Mouse (Mus musculus): ENCODE measurements around the gene Gbx2. TPM values are rescaled to one million over a fixed set of nuclear protein-coding genes. Genes with fewer than 3 reads are reported as not detected.

The Gbx2 gene
- polyA plus RNA-seq, 1 experiment from 2014 or later, result 8.7 TPM

- Histone ChIP-seq H3K4me1 (peaks cover 60% of the 10 kb centered on the region), H3K4me3 (peak overlapping the region; percentile 52), H3K27ac (replicated peaks) (peak overlapping the region; percentile 52; the same call in 1 of the 2 replicates), H3K27me3 (replicated peaks; ENCODE audit: low read depth, poor library complexity, severe bottlenecking) (peaks cover 100% of the 10 kb centered on the region), H3K9me3 (peaks cover 6% of the 10 kb centered on the region; the same call in 1 of the 2 replicates), H3K36me3 (replicated peaks) (no peaks in the 10 kb centered on the region)
- peak; percentile 57 for DNase-seq (ENCODE audit: low spot score)
- WGBS, result under 1% methylated on average over 38 of the region's 41 CpGs
Measured at GRCm38 (mm10) chr1:89922883-89923641, 7.9 kb downstream of the Gbx2 start.

GRCm38 (mm10) chr1:89922282-89922681 lies 8.7 kb downstream of the Gbx2 start:
- peak; percentile 52 for DNase-seq (ENCODE audit: low spot score)
- Histone ChIP-seq H3K27ac (replicated peaks) (no peak overlapping the region), H3K27me3 (replicated peaks; ENCODE audit: low read depth, poor library complexity, severe bottlenecking) (peaks cover 100% of the 10 kb centered on the region), H3K4me1 (peaks cover 54% of the 10 kb centered on the region), H3K36me3 (replicated peaks) (no peaks in the 10 kb centered on the region), H3K9me3 (peaks cover 6% of the 10 kb centered on the region; the same call in 1 of the 2 replicates), H3K4me3 (peak overlapping the region; percentile 52)
- under 1% methylated on average over 7 of the region's 7 CpGs for WGBS

- no peak overlapping the region for H3K27ac ChIP-seq (replicated peaks)
- H3K4me1 ChIP-seq, result peaks cover 50% of the 10 kb centered on the region
- peak; percentile 40 for DNase-seq (ENCODE audit: low spot score)
- no peaks in the 10 kb centered on the region for H3K36me3 ChIP-seq (replicated peaks)
- no peak overlapping the region for H3K4me3 ChIP-seq
- peaks cover 100% of the 10 kb centered on the region for H3K27me3 ChIP-seq (replicated peaks; ENCODE audit: low read depth, poor library complexity, severe bottlenecking)
- H3K9me3 ChIP-seq, result peaks cover 6% of the 10 kb centered on the region; the same call in 1 of the 2 replicates
- WGBS, result 4% methylated on average over 10 of the region's 10 CpGs
Measured at GRCm38 (mm10) chr1:89921806-89922205, 9.2 kb downstream of the Gbx2 start.

DNA sequence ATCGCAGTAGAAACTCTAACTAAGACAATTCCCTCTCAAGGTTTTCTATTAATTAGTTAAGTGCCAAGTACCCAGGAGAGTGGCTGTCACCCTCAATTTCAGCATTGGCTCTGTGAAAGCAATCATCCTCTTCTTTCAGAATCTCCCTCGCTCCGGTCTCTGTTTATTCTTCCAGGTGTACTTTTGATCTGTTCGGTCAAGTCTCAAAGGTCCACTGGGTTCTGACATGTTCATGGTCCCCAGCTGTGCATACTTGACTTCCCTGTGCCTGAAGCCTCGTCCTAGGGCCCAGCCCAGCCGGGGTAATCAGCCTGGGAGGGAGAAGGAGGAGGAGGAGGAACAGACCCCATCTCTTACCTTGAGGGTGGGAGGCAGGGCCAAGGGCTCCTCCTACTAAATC lies 11.8 kb downstream of the Gbx2 start:
- DNase-seq (ENCODE audit: low spot score), result no peak
- Histone ChIP-seq H3K36me3 (replicated peaks) (no peaks in the 10 kb centered on the region), H3K27me3 (replicated peaks; ENCODE audit: low read depth, poor library complexity, severe bottlenecking) (peaks cover 80% of the 10 kb centered on the region), H3K4me3 (no peak overlapping the region), H3K9me3 (peaks cover 6% of the 10 kb centered on the region; the same call in 1 of the 2 replicates), H3K4me1 (peaks cover 24% of the 10 kb centered on the region), H3K27ac (replicated peaks) (no peak overlapping the region)
- WGBS, result 76% methylated on average over 6 of the region's 6 CpGs

DNA sequence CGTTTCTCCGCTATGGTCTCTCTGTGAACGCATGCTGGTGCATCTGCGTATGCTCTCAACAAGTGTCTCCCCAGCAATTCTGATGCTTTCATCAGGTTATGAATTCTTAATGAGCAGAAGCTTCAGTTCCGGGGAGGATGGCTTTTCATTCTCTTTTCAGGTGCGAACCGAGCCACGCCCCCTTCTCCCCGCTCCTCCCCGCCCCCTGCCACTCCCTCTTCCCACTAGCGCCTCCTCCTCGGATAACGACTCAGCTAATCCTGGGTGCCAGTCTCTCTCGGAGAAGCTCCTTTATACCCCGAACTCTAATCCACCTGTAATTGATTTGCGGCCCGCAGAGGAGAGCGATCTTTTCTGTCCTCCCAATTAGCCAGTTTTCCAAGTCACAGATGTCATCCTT lies 12.9 kb downstream of the Gbx2 start:
- no peak overlapping the region for H3K4me3 ChIP-seq
- 15% methylated on average over 18 of the region's 18 CpGs for WGBS
- no peaks in the 10 kb centered on the region for H3K36me3 ChIP-seq (replicated peaks)
- no peak for DNase-seq (ENCODE audit: low spot score)
- H3K27ac ChIP-seq (replicated peaks), result no peak overlapping the region
- H3K4me1 ChIP-seq, result peaks cover 15% of the 10 kb centered on the region
- H3K9me3 ChIP-seq, result peaks cover 6% of the 10 kb centered on the region; the same call in 1 of the 2 replicates
- H3K27me3 ChIP-seq (replicated peaks; ENCODE audit: low read depth, poor library complexity, severe bottlenecking), result peaks cover 72% of the 10 kb centered on the region

DNA sequence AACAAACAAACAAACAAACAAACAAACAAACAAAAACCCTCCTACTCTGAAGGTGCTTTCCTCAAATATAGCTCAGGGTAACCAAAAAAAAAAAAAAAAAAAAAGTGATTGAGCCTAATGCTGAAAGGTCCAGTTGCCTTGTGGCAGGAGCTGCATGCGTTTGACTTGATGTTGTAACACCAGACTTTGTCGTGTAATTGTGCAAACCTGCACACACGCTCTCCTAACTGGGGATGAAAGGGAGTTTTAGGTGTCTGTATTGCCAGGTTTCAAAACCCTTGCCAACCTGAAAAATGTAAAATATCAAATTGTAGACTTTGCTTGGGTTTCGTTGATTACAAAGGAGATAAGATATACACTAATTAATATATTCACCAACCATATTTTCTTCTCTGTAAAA lies 17.4 kb downstream of the Gbx2 start:
- DNase-seq (ENCODE audit: low spot score), result no peak
- Histone ChIP-seq H3K4me1 (peaks cover 4% of the 10 kb centered on the region; the same call in 1 of the 2 replicates), H3K4me3 (no peak overlapping the region), H3K9me3 (peaks cover 3% of the 10 kb centered on the region; the same call in 1 of the 2 replicates), H3K27ac (replicated peaks) (no peak overlapping the region), H3K36me3 (replicated peaks) (no peaks in the 10 kb centered on the region), H3K27me3 (replicated peaks; ENCODE audit: low read depth, poor library complexity, severe bottlenecking) (peaks cover 58% of the 10 kb centered on the region)
- WGBS, result 75% methylated on average over 4 of the region's 4 CpGs

GRCm38 (mm10) chr1:89912392-89912791 lies 18.6 kb downstream of the Gbx2 start:
- Histone ChIP-seq H3K9me3 (no peaks in the 10 kb centered on the region), H3K4me1 (peaks cover 4% of the 10 kb centered on the region; the same call in 1 of the 2 replicates), H3K4me3 (no peak overlapping the region), H3K27ac (replicated peaks) (no peak overlapping the region), H3K36me3 (replicated peaks) (no peaks in the 10 kb centered on the region), H3K27me3 (replicated peaks; ENCODE audit: low read depth, poor library complexity, severe bottlenecking) (peaks cover 46% of the 10 kb centered on the region)
- DNase-seq (ENCODE audit: low spot score), result no peak
- WGBS, result 66% methylated on average over 5 of the region's 5 CpGs

- Histone ChIP-seq H3K4me1 (peaks cover 4% of the 10 kb centered on the region; the same call in 1 of the 2 replicates), H3K27ac (replicated peaks) (no peak overlapping the region), H3K4me3 (no peak overlapping the region), H3K36me3 (replicated peaks) (no peaks in the 10 kb centered on the region), H3K9me3 (peaks cover 11% of the 10 kb centered on the region; the same call in 1 of the 2 replicates), H3K27me3 (replicated peaks; ENCODE audit: low read depth, poor library complexity, severe bottlenecking) (peaks cover 33% of the 10 kb centered on the region)
- DNase-seq (ENCODE audit: low spot score), result no peak
- WGBS, result 91% methylated on average over 8 of the region's 8 CpGs
Measured at GRCm38 (mm10) chr1:89909796-89910195, 21.2 kb downstream of the Gbx2 start.

DNA sequence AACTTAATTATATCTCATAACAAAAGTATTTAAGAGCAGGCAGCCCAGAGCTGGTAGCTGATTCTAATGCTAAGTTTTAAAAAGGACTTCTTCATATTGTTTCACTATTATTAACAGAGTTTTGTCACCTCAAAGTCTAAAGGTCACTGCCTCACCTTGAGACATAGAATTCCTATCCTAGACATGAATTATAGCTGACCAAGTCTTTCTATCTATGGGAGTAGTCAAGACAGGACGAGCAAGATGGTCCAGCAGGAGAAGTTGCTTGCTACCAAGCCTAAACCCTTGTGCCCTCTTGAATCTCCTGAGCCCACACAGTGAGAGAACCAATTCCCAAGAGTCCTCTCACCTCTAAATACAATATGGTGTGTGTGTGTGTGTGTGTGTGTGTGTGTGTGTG lies 28.3 kb downstream of the Gbx2 start:
- no peak overlapping the region for H3K27ac ChIP-seq (replicated peaks)
- no peak overlapping the region for H3K4me3 ChIP-seq
- 88% methylated on average over 1 of the region's 1 CpGs for WGBS
- DNase-seq (ENCODE audit: low spot score), result no peak
- no peaks in the 10 kb centered on the region; the same call in 1 of the 2 replicates for H3K4me1 ChIP-seq
- H3K36me3 ChIP-seq (replicated peaks), result no peaks in the 10 kb centered on the region
- H3K9me3 ChIP-seq, result peaks cover 11% of the 10 kb centered on the region; the same call in 1 of the 2 replicates
- H3K27me3 ChIP-seq (replicated peaks; ENCODE audit: low read depth, poor library complexity, severe bottlenecking), result no peaks in the 10 kb centered on the region

DNA sequence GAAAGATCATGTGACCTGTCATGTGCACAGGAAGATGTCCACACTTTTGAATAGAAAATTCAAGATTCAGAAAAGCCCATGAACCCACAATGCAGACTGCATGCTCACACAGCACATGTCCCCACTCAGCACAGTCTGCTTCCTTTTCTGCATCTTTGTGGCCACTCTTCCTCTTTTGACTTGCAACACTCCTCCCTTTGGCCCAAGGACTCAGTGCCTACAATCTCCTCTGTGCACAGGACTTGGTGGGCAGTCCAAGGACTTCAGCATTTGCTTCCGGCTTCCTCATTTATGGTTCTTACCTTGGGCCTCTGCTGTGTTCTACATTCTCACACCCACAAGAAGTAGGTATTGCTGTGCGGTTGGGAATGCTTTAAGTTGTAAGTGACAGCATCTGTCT lies 28.7 kb downstream of the Gbx2 start:
- Histone ChIP-seq H3K27ac (replicated peaks) (no peak overlapping the region), H3K4me1 (no peaks in the 10 kb centered on the region; the same call in 1 of the 2 replicates), H3K36me3 (replicated peaks) (no peaks in the 10 kb centered on the region; the same call in 1 of the 2 replicates), H3K9me3 (peaks cover 11% of the 10 kb centered on the region; the same call in 1 of the 2 replicates), H3K27me3 (replicated peaks; ENCODE audit: low read depth, poor library complexity, severe bottlenecking) (no peaks in the 10 kb centered on the region), H3K4me3 (no peak overlapping the region)
- 93% methylated on average over 2 of the region's 2 CpGs for WGBS
- no peak for DNase-seq (ENCODE audit: low spot score)

DNA sequence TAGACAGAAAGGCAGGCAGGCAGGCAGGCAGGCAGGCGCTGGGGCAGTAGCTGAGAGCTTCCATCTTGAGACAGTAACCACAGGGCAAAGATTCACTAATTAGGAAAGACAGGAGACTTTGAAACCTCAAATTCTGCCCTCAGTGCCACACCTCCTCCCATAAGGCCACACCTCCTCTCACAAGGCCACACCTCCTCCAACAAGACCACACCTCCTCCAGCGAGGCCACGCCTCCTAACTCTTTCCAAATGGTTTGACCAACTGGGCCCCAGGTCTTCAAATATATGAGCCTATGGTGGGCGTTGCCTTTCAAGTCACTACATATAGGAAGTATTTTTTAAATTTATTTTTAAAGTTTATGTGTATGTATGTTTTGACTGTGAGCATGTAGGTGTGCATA lies 29.6 kb downstream of the Gbx2 start:
- Histone ChIP-seq H3K27me3 (replicated peaks; ENCODE audit: low read depth, poor library complexity, severe bottlenecking) (no peaks in the 10 kb centered on the region), H3K36me3 (replicated peaks) (no peaks in the 10 kb centered on the region; the same call in 1 of the 2 replicates), H3K4me1 (no peaks in the 10 kb centered on the region; the same call in 1 of the 2 replicates), H3K4me3 (no peak overlapping the region), H3K9me3 (peaks cover 5% of the 10 kb centered on the region; the same call in 1 of the 2 replicates), H3K27ac (replicated peaks) (no peak overlapping the region)
- DNase-seq (ENCODE audit: low spot score), result no peak
- WGBS, result 77% methylated on average over 4 of the region's 4 CpGs

DNA sequence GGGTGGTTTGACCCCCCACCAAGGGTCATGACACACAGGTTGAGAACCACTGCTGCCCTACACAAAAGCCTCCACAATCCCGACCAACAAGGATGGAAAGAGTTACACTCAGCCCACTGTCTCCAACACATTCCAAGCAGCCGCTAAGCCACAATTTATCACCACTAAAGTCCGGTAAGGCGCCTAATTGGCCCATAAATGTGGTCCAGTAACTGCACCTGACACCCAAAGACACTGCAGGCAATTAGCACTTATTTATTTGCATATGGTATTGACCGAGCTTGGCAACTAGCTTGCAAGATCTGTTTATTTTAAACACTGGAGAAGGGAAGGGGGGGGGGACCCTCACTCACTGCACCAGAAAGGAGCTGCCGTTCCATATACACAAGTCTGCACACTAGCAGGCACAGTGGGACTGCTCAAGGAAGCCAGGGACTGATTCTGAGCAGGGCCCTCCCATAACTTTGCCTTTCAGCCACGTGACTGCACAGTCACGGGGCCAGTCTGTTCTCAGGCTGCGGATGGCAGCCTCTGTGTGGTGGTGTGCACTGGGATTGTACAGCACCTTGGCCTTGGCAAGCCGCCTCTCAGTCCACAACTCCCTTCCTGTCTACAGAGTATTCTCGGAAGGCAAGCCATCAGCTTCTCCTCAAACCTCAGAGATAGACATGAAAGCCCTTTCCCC lies 31.1 kb downstream of the Gbx2 start:
- H3K27ac ChIP-seq (replicated peaks), result no peak overlapping the region
- H3K36me3 ChIP-seq (replicated peaks), result peaks cover 7% of the 10 kb centered on the region
- DNase-seq (ENCODE audit: low spot score), result no peak
- no peaks in the 10 kb centered on the region; the same call in 1 of the 2 replicates for H3K4me1 ChIP-seq
- no peaks in the 10 kb centered on the region for H3K9me3 ChIP-seq
- H3K27me3 ChIP-seq (replicated peaks; ENCODE audit: low read depth, poor library complexity, severe bottlenecking), result no peaks in the 10 kb centered on the region
- 84% methylated on average over 11 of the region's 11 CpGs for WGBS
- H3K4me3 ChIP-seq, result no peak overlapping the region

Data from embryonic facial prominence, embryonic 10.5 days (tissue).